Mouse (Mus musculus) ES-Bruce4 (cell line): ENCODE results near the gene Aqp11. TPM values are rescaled to one million over a fixed set of nuclear protein-coding genes. Genes with fewer than 3 reads are reported as not detected.

Source experiments
- H3K27ac ChIP-seq: 2 replicates; pipeline ENCODE4 v1.5.1; 2012; ENCODE audit warnings: low read length, inconsistent platforms; ENCODE audit not compliant: insufficient read depth
- H3K27me3 ChIP-seq: 2 replicates; pipeline ENCODE4 v1.6.1; 2012; ENCODE audit warnings: mild to moderate bottlenecking, low read length, inconsistent platforms; ENCODE audit not compliant: control insufficient read depth, poor library complexity, insufficient read depth, severe bottlenecking
- H3K36me3 ChIP-seq: 2 replicates; pipeline ENCODE4 v1.6.1; 2012; ENCODE audit warnings: inconsistent platforms, mild to moderate bottlenecking, low read length, moderate library complexity; ENCODE audit not compliant: control insufficient read depth, poor library complexity, insufficient read depth, severe bottlenecking
- H3K4me1 ChIP-seq: one replicate; pipeline ENCODE4 v1.8.1; 2011; ENCODE audit warnings: low read length; ENCODE audit not compliant: control insufficient read depth, insufficient read depth
- H3K4me3 ChIP-seq: 2 replicates; pipeline ENCODE4 v1.5.1; 2011; ENCODE audit warnings: low read depth, mild to moderate bottlenecking, low read length
- H3K9ac ChIP-seq: 2 replicates; pipeline ENCODE4 v1.6.1; 2012; ENCODE audit warnings: low read depth, mild to moderate bottlenecking, inconsistent platforms; ENCODE audit not compliant: poor library complexity, severe bottlenecking
- H3K9me3 ChIP-seq: replicated peaks from 2 replicates; pipeline ENCODE4 v1.6.1; 2012; ENCODE audit warnings: mild to moderate bottlenecking, low read length, inconsistent platforms; ENCODE audit not compliant: control insufficient read depth, poor library complexity, insufficient read depth, severe bottlenecking
- CTCF ChIP-seq: IDR thresholded peaks from one replicate; pipeline ENCODE4 v1.8.1; 2011; ENCODE audit warnings: low read depth, low read length
- EP300 ChIP-seq: IDR thresholded peaks from 2 replicates; pipeline ENCODE4 v1.6.1; 2011; ENCODE audit warnings: low read depth, low read length; ENCODE audit not compliant: insufficient read depth
- POLR2A ChIP-seq: IDR thresholded peaks from one replicate; pipeline ENCODE4 v1.8.1; 2011; ENCODE audit warnings: low read length; ENCODE audit not compliant: insufficient read depth
- polyA plus RNA-seq: library from polyadenylated mRNA; stranded (reverse); fragments of >200 nt; gene quantifications from 2 replicates; pipeline ENCODE4 v1.2.4, GENCODE M21; 2011; ENCODE audit warnings: low read depth; ENCODE audit not compliant: missing spikeins, insufficient read depth, insufficient read length

Aqp11 gene
- polyA plus RNA-seq, 1 experiment, result 4.6 TPM

DNA sequence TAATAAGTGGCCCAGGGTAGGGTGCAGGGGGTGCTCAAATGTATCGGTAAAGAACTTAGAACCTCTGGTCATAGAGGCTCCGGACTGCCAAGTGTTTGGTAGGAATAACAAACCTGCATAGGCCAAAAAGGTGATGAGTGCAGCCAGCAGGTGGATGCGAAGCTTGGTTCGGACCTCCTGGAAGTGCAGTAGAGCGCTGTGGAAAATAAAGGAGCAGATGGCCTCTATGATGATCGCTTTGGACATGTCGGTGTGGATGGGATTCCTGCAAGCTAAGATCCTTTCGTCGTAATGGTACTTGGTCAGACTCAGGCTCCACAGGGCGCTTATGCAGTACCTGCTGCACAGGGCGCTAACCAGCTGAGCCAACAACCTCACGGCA lies 842 bp downstream of the Aqp11 start:
- peak overlapping the region; percentile 90 for H3K4me3 ChIP-seq
- TF ChIP-seq EP300 (no peak), CTCF (no peak), POLR2A (no peak)
- H3K4me1 ChIP-seq, result peaks cover 2% of the 10 kb centered on the region
- no peak overlapping the region for H3K27ac ChIP-seq
- H3K27me3 ChIP-seq, result no peaks in the 10 kb centered on the region
- H3K9ac ChIP-seq, result peak overlapping the region; percentile 10
- H3K9me3 ChIP-seq, result no peaks in the 10 kb centered on the region
- H3K36me3 ChIP-seq, result no peaks in the 10 kb centered on the region

DNA sequence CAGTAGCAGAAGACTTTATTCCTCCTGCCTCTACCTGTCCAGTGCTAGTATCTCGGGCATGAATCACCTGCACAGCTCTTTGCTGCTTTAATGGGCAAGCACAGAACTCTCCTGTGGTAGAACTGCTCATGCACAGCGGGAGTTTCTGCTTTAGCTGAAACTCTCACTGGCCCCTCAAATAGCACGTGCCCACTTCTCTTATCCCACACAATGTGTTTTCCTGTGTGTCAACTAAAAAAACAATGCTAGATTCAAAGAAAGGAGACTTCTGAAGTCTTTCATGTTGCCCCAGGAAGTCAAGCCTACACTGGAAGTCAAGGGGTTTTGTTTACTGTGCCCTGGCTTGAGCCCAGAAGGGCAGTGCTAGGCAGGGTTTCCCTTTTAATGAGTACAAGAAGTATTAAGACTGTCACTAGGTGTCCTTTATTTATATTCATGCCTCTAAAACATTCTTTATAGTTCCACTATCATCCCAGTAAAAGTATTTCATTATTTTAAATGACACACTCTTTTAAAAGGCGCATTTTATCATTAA lies 2.1 kb downstream of the Aqp11 start:
- TF ChIP-seq EP300, result no peak
- TF ChIP-seq CTCF, result no peak
- TF ChIP-seq POLR2A, result no peak
- Histone ChIP-seq H3K27me3 (no peaks in the 10 kb centered on the region), H3K4me3 (no peak overlapping the region), H3K36me3 (no peaks in the 10 kb centered on the region), H3K9me3 (no peaks in the 10 kb centered on the region), H3K27ac (no peak overlapping the region), H3K9ac (no peak overlapping the region), H3K4me1 (no peaks in the 10 kb centered on the region)

DNA sequence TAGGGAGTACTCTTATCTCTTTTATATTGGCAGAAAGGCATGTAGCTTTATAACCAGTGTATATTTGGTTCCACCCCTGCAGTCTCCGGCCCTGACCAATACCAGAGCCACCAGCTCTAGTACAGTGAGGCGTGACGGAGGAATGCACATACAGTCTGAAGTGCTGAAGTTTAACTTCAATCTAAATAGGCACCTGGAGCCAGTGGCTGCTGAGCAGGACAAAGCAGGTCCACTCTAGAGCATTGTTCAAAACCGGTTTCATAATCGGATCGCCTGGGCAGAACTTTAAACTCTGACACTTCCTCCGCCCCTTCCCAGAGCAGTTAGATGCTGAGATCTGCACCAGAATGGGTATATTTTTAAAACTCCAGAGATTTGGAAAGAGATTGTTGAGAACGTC lies 3.1 kb downstream of the Aqp11 start:
- Histone ChIP-seq H3K27me3 (no peaks in the 10 kb centered on the region), H3K27ac (no peak overlapping the region), H3K9me3 (no peaks in the 10 kb centered on the region), H3K36me3 (no peaks in the 10 kb centered on the region), H3K9ac (no peak overlapping the region), H3K4me1 (no peaks in the 10 kb centered on the region), H3K4me3 (no peak overlapping the region)
- no peak for TF ChIP-seq POLR2A
- TF ChIP-seq CTCF, result no peak
- no peak for TF ChIP-seq EP300

DNA sequence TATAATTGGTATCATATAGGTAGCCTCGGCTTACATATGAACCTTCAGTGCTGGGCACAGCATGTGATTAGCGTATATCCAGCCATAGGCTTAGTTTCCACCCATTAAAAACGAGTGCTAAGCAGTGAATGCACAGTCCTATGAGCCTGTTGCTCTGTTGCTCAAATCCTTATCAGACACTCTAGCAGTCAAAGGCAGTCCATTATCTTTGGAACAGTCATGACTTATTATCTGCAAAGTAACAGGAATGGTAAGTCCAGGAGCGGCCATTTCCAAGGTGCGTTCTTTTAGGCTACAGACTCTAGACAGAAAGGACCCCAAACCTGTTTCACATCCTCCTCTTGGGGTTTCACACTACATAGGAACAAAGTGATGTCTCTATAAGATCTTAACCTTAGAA lies 4.5 kb downstream of the Aqp11 start:
- TF ChIP-seq CTCF (no peak), EP300 (no peak), POLR2A (no peak)
- H3K9ac ChIP-seq, result no peak overlapping the region

DNA sequence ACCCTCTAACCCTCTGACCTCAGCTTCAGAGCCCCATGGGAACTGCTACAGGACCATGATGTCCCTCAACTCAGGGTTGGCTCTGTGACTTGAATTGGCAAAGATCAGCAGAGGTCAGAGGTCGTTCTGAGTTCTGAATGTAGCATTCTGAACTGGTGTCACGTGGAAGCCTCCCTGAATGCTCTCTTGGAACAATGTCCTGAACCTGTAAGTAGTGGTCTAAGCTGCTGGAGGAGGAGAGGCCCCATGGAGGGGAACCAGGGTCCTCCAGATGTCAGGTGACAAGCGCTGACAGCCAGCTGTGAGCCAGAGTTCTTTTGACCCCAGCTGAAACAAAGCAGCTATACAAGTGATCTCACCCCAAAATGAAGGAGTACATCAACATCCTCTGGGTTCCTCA lies 7.7 kb downstream of the Aqp11 start:
- Histone ChIP-seq H3K4me3 (no peak overlapping the region), H3K27ac (no peak overlapping the region), H3K9ac (no peak overlapping the region), H3K36me3 (no peaks in the 10 kb centered on the region), H3K9me3 (no peaks in the 10 kb centered on the region), H3K27me3 (no peaks in the 10 kb centered on the region), H3K4me1 (peaks cover 3% of the 10 kb centered on the region)
- TF ChIP-seq EP300, result no peak
- no peak for TF ChIP-seq POLR2A
- no peak for TF ChIP-seq CTCF

More for the DNA sequence above, 4.5 kb downstream of the Aqp11 start:
- Histone ChIP-seq H3K27me3 (no peaks in the 10 kb centered on the region), H3K36me3 (no peaks in the 10 kb centered on the region), H3K4me3 (no peak overlapping the region), H3K27ac (no peak overlapping the region), H3K9me3 (no peaks in the 10 kb centered on the region), H3K4me1 (no peaks in the 10 kb centered on the region)

DNA sequence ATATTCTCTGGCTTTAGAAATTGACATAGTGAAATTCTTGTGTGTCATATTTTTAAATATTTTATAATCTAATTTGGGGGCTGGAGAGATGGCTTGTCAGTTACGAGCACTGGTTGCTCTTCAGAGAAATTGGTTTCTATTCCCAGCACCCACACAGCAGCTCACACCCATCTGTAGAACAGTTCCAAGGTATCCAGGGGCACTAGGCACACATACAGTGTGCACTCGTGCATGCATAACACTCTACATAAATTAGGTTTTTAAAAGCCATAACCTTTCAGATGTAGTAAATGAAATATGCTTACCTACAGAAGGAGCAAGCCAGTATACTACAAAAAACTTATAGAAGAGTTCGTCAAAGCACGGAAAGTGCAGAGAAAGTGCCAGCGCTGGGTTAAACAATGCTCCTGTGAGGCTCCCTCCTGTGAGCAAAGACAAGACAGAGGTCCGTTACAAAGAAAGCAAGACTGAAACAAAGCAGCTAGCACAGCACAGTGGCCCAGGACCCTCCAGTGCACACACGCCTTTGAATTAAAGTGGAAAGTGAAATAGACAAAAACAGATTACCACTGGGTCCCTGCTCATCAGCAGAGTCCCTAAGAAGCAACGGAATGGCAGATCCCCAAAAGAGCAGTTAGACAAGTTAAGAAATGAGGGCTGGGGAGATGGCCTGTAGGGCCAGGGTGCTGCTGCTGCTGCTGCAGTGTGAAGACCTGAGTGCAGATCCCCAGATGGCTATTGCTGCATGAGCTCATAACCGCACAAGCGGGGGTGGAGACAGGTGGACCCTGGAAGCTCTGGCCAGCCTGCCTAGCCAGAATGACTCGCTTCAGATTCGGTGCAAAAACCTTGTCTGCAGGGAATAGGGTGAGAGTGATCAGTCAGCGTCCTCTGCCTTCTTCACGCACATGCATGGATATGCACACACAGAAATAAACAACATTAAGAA lies 9.1 kb downstream of the Aqp11 start:
- Histone ChIP-seq H3K9ac (no peak overlapping the region), H3K4me3 (no peak overlapping the region), H3K27ac (no peak overlapping the region), H3K27me3 (no peaks in the 10 kb centered on the region), H3K4me1 (peaks cover 3% of the 10 kb centered on the region), H3K36me3 (no peaks in the 10 kb centered on the region), H3K9me3 (no peaks in the 10 kb centered on the region)
- TF ChIP-seq POLR2A (no peak), CTCF (no peak), EP300 (no peak)
